Mouse (Mus musculus): ENCODE measurements at regions not wholly inside any gene's neighbourhood (a gene's known extent, or its start where the extent isn't known, plus 50 kb on each side); places are given as distances from the start of the nearest gene placed in this dataset.

DNA sequence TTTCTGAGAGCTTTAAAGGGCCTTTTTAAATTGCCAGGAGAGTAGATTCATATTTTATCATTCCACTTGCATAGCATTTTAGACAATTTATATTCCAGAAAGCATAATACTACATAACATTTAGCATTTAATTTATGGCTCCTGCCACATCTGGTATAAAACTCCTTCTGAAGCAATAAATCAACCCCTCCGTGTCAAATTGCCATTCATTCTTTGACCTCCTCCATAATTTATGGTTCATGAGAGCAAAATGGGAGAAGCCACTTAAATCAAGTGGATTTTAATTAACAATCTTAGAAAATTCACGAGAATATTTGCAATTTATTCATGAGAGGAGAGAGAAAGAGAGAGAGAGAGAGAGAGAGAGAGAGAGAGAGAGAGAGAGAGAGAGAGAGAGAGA, 132.4 kb upstream of the Nrsn1 start:
- no peaks in the 10 kb centered on the region for H3K36me3 ChIP-seq (ENCODE audit: control insufficient read depth, insufficient read depth, low read length, poor library complexity, severe bottlenecking)
- no peak for TF ChIP-seq ZC3H11A (IDR thresholded peaks at IDR 0.05; ENCODE audit: borderline replicate concordance, low read depth, low read length)
- TF ChIP-seq ZNF384 (IDR thresholded peaks at IDR 0.05; ENCODE audit: low read depth, low read length): no peak
- TF ChIP-seq MAFK (IDR thresholded peaks at IDR 0.05; ENCODE audit: insufficient read depth, low read depth, low read length): no peak
- TF ChIP-seq HCFC1 (IDR thresholded peaks at IDR 0.05; ENCODE audit: borderline replicate concordance, insufficient read depth, low read length): no peak
- TF ChIP-seq CHD2 (IDR thresholded peaks at IDR 0.05; ENCODE audit: low read depth, low read length): no peak
- in situ Hi-C loops (cut with MboI; ENCODE audit: low sequenced_read_pairs in 2 of 2, unreplicated experiment in 2 of 2): no loop called here
- no peaks in the 10 kb centered on the region for H3K9me3 ChIP-seq (ENCODE audit: control insufficient read depth, insufficient read depth, low read depth, low read length)
- H3K9ac ChIP-seq (ENCODE audit: insufficient read depth, low read depth, low read length, poor library complexity, severe bottlenecking): no peak overlapping the region
- 0 out of 4 replicates have a peak, but pooled peaks cover 0 to 2% of the 10 kb centered on the region in 2 experiments for H3K4me1 ChIP-seq (ENCODE audit: control insufficient read depth in 2 of 2, insufficient read depth in 2 of 2, low read length in 2 of 2, poor library complexity in 1 of 2)
- DNase-seq (ENCODE audit: low read depth, low spot score): no peak
- H3K27ac ChIP-seq (ENCODE audit: insufficient read depth, low read depth, low read length, poor library complexity, severe bottlenecking): no peak overlapping the region
- no peak overlapping the region for H3K4me3 ChIP-seq (ENCODE audit: insufficient read depth in 1 of 2, low read depth in 1 of 2, low read length in 2 of 2, poor library complexity in 1 of 2, severe bottlenecking in 1 of 2)

DNA sequence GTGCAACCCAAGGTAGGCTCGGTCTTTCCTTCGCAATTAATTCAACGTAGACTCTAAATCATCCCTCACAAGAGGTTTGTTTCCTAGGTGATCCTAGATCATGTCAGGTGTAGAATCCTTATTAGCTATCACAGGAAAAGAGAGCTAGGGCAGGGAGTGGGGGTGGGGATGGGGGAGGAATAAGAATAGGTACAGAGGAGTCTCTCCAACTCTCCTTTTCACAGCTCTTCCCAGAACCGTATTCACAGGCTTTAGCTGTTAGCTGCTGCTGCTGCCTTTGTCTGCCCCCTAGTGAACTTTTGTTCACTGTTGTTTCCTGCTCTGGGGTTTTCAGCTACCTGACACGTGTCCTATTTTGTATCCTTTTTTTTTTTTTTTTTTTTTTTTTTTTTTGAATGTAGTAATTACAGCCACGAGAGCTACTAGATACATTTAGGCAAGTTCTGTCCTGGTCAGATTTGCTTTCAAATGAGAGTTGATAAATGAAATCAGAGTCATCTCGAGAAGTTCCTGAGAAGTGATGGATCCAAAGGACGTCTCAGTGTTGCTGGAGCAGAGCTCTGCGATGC, 131.7 kb upstream of the Nrsn1 start:
- TF ChIP-seq CHD2 (IDR thresholded peaks at IDR 0.05; ENCODE audit: low read depth, low read length): no peak
- peak; percentile 89 for TF ChIP-seq ZNF384 (IDR thresholded peaks at IDR 0.05; ENCODE audit: low read depth, low read length)
- no peaks in the 10 kb centered on the region for H3K9me3 ChIP-seq (ENCODE audit: control insufficient read depth, insufficient read depth, low read depth, low read length)
- in situ Hi-C loops (cut with MboI; ENCODE audit: low sequenced_read_pairs in 2 of 2, unreplicated experiment in 2 of 2): no loop called here
- no peaks in the 10 kb centered on the region for H3K36me3 ChIP-seq (ENCODE audit: control insufficient read depth, insufficient read depth, low read length, poor library complexity, severe bottlenecking)
- no peak overlapping the region for H3K27ac ChIP-seq (ENCODE audit: insufficient read depth, low read depth, low read length, poor library complexity, severe bottlenecking)
- no peak overlapping the region for H3K9ac ChIP-seq (ENCODE audit: insufficient read depth, low read depth, low read length, poor library complexity, severe bottlenecking)
- H3K4me3 ChIP-seq (ENCODE audit: insufficient read depth in 1 of 2, low read depth in 1 of 2, low read length in 2 of 2, poor library complexity in 1 of 2, severe bottlenecking in 1 of 2): no peak overlapping the region
- DNase-seq (ENCODE audit: low read depth, low spot score): no peak
- H3K4me1 ChIP-seq (ENCODE audit: control insufficient read depth in 2 of 2, insufficient read depth in 2 of 2, low read length in 2 of 2, poor library complexity in 1 of 2): 0 out of 4 replicates have a peak, but pooled peaks cover 0 to 2% of the 10 kb centered on the region in 2 experiments

GRCm38 (mm10) chr13:25392770-25393290, 122.5 kb upstream of the Nrsn1 start:
- in situ Hi-C loops (cut with MboI; ENCODE audit: low sequenced_read_pairs in 2 of 2, unreplicated experiment in 2 of 2): no loop called here

DNA sequence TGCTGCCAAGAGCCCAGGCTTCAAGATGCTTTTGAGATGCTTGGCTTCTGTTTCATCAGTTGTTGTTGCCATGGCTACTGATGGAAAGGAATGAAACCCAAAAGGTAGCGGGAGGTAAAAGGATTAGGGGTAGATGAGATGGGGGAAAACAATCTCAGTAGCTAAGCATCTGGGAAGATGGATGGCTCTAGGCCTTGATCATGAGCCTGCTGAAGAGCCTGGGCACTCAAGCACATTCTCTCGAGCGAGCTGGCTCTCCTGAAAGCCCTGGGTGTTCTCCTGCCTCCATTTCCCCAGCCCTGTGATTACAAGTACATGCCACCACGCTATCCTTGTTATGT, 92.3 kb upstream of the Nrsn1 start:
- DNase-seq (ENCODE audit: low read depth, low spot score): no peak
- in situ Hi-C loops (cut with MboI; ENCODE audit: low sequenced_read_pairs in 2 of 2, unreplicated experiment in 2 of 2): no loop called here
- no peaks in the 10 kb centered on the region for H3K36me3 ChIP-seq (ENCODE audit: control insufficient read depth, insufficient read depth, low read length, poor library complexity, severe bottlenecking)
- H3K9me3 ChIP-seq (ENCODE audit: control insufficient read depth, insufficient read depth, low read depth, low read length): no peaks in the 10 kb centered on the region
- no peak overlapping the region for H3K9ac ChIP-seq (ENCODE audit: insufficient read depth, low read depth, low read length, poor library complexity, severe bottlenecking)
- H3K27ac ChIP-seq (ENCODE audit: insufficient read depth, low read depth, low read length, poor library complexity, severe bottlenecking): no peak overlapping the region
- no peak for TF ChIP-seq ZC3H11A (IDR thresholded peaks at IDR 0.05; ENCODE audit: borderline replicate concordance, low read depth, low read length)
- no peak for TF ChIP-seq ZNF384 (IDR thresholded peaks at IDR 0.05; ENCODE audit: low read depth, low read length)
- TF ChIP-seq MAFK (IDR thresholded peaks at IDR 0.05; ENCODE audit: insufficient read depth, low read depth, low read length): no peak
- TF ChIP-seq CHD2 (IDR thresholded peaks at IDR 0.05; ENCODE audit: low read depth, low read length): no peak
- no peak for TF ChIP-seq HCFC1 (IDR thresholded peaks at IDR 0.05; ENCODE audit: borderline replicate concordance, insufficient read depth, low read length)
- H3K4me1 ChIP-seq (ENCODE audit: control insufficient read depth in 2 of 2, insufficient read depth in 2 of 2, low read length in 2 of 2, poor library complexity in 1 of 2): no peaks in the 10 kb centered on the region
- H3K4me3 ChIP-seq (ENCODE audit: insufficient read depth in 1 of 2, low read depth in 1 of 2, low read length in 2 of 2, poor library complexity in 1 of 2, severe bottlenecking in 1 of 2): no peak overlapping the region

More at GRCm38 (mm10) chr13:25392770-25393290, 122.5 kb upstream of the Nrsn1 start:
- no peak for DNase-seq (ENCODE audit: low read depth, low spot score)
- no peak overlapping the region for H3K9ac ChIP-seq (ENCODE audit: insufficient read depth, low read depth, low read length, poor library complexity, severe bottlenecking)
- H3K36me3 ChIP-seq (ENCODE audit: control insufficient read depth, insufficient read depth, low read length, poor library complexity, severe bottlenecking): no peaks in the 10 kb centered on the region
- TF ChIP-seq MAFK (IDR thresholded peaks at IDR 0.05; ENCODE audit: insufficient read depth, low read depth, low read length) (no peak), ZC3H11A (IDR thresholded peaks at IDR 0.05; ENCODE audit: borderline replicate concordance, low read depth, low read length) (no peak), CHD2 (IDR thresholded peaks at IDR 0.05; ENCODE audit: low read depth, low read length) (no peak), ZNF384 (IDR thresholded peaks at IDR 0.05; ENCODE audit: low read depth, low read length) (no peak), HCFC1 (IDR thresholded peaks at IDR 0.05; ENCODE audit: borderline replicate concordance, insufficient read depth, low read length) (no peak)
- H3K27ac ChIP-seq (ENCODE audit: insufficient read depth, low read depth, low read length, poor library complexity, severe bottlenecking): no peak overlapping the region
- no peaks in the 10 kb centered on the region for H3K9me3 ChIP-seq (ENCODE audit: control insufficient read depth, insufficient read depth, low read depth, low read length)
- no peaks in the 10 kb centered on the region for H3K4me1 ChIP-seq (ENCODE audit: control insufficient read depth in 2 of 2, insufficient read depth in 2 of 2, low read length in 2 of 2, poor library complexity in 1 of 2)
- H3K4me3 ChIP-seq (ENCODE audit: insufficient read depth in 1 of 2, low read depth in 1 of 2, low read length in 2 of 2, poor library complexity in 1 of 2, severe bottlenecking in 1 of 2): no peak overlapping the region
